Mouse (Mus musculus): ENCODE data around the gene Eddm3b. TPM values are rescaled to one million over a fixed set of nuclear protein-coding genes. Genes with fewer than 3 reads are reported as not detected.

Eddm3b gene
- not detected in 2 replicates for polyA plus RNA-seq (2012; ENCODE audit: insufficient read depth, insufficient read length, missing spikeins)

- Histone ChIP-seq H3K27ac (replicated peaks; ENCODE audit: low read depth, low read length) (no peak within 1 kb of the TSS), H3K4me3 (ENCODE audit: insufficient read depth, low read depth, low read length) (no peak within 1 kb of the TSS), H3K4me1 (ENCODE audit: control insufficient read depth, insufficient read depth, insufficient read length, low read length) (no peaks in the 10 kb centered on the region)
Observed at GRCm38 (mm10) chr14:51113916-51114560, at the start of gene Eddm3b. Gene Eddm3b (plus strand): TSS chr14:51114426.

- no peaks in the 10 kb centered on the region for H3K4me1 ChIP-seq (ENCODE audit: control insufficient read depth, insufficient read depth, insufficient read length, low read length)
- H3K27ac ChIP-seq (replicated peaks; ENCODE audit: low read depth, low read length): no peak overlapping the region
- H3K4me3 ChIP-seq (ENCODE audit: insufficient read depth, low read depth, low read length): no peak overlapping the region
Observed at GRCm38 (mm10) chr14:51068956-51069355, 45.3 kb upstream of the Eddm3b start.

- Histone ChIP-seq H3K27ac (replicated peaks; ENCODE audit: low read depth, low read length) (no peak overlapping the region), H3K4me1 (ENCODE audit: control insufficient read depth, insufficient read depth, insufficient read length, low read length) (no peaks in the 10 kb centered on the region), H3K4me3 (ENCODE audit: insufficient read depth, low read depth, low read length) (no peak overlapping the region)
Observed at GRCm38 (mm10) chr14:51069617-51070016, 44.6 kb upstream of the Eddm3b start.

- no peak within 1 kb of the TSS for H3K4me3 ChIP-seq (ENCODE audit: insufficient read depth, low read depth, low read length)
- H3K4me1 ChIP-seq (ENCODE audit: control insufficient read depth, insufficient read depth, insufficient read length, low read length): no peaks in the 10 kb centered on the region
- H3K27ac ChIP-seq (replicated peaks; ENCODE audit: low read depth, low read length): no peak within 1 kb of the TSS
Observed at GRCm38 (mm10) chr14:51074335-51074734, 39.9 kb upstream of the Eddm3b start, which contains the start of gene Olfr750. Gene Olfr750 (minus strand): TSS chr14:51074435.

GRCm38 (mm10) chr14:51079180-51079579 is 35.0 kb upstream of the Eddm3b start:
- Histone ChIP-seq H3K4me3 (ENCODE audit: insufficient read depth, low read depth, low read length) (no peak overlapping the region), H3K27ac (replicated peaks; ENCODE audit: low read depth, low read length) (no peak overlapping the region), H3K4me1 (ENCODE audit: control insufficient read depth, insufficient read depth, insufficient read length, low read length) (no peaks in the 10 kb centered on the region)

- no peak overlapping the region for H3K27ac ChIP-seq (replicated peaks; ENCODE audit: low read depth, low read length)
- no peaks in the 10 kb centered on the region for H3K4me1 ChIP-seq (ENCODE audit: control insufficient read depth, insufficient read depth, insufficient read length, low read length)
- H3K4me3 ChIP-seq (ENCODE audit: insufficient read depth, low read depth, low read length): no peak overlapping the region
Observed at GRCm38 (mm10) chr14:51081035-51081434, 33.2 kb upstream of the Eddm3b start.

- peak overlapping the region; percentile 70 for H3K4me3 ChIP-seq (ENCODE audit: insufficient read depth, low read depth, low read length)
- peak overlapping the region; percentile 32; the same call in 1 of the 2 replicates for H3K27ac ChIP-seq (replicated peaks; ENCODE audit: low read depth, low read length)
- no peaks in the 10 kb centered on the region for H3K4me1 ChIP-seq (ENCODE audit: control insufficient read depth, insufficient read depth, insufficient read length, low read length)
Observed at GRCm38 (mm10) chr14:51082599-51083581, 31.3 kb upstream of the Eddm3b start.

GRCm38 (mm10) chr14:51083805-51084204 is 30.4 kb upstream of the Eddm3b start:
- Histone ChIP-seq H3K4me3 (ENCODE audit: insufficient read depth, low read depth, low read length) (peak overlapping the region; percentile 70), H3K4me1 (ENCODE audit: control insufficient read depth, insufficient read depth, insufficient read length, low read length) (no peaks in the 10 kb centered on the region), H3K27ac (replicated peaks; ENCODE audit: low read depth, low read length) (no peak overlapping the region)

- Histone ChIP-seq H3K4me1 (ENCODE audit: control insufficient read depth, insufficient read depth, insufficient read length, low read length) (no peaks in the 10 kb centered on the region), H3K27ac (replicated peaks; ENCODE audit: low read depth, low read length) (no peak overlapping the region), H3K4me3 (ENCODE audit: insufficient read depth, low read depth, low read length) (no peak overlapping the region)
Observed at GRCm38 (mm10) chr14:51085086-51085485, 29.1 kb upstream of the Eddm3b start.

- Histone ChIP-seq H3K4me1 (ENCODE audit: control insufficient read depth, insufficient read depth, insufficient read length, low read length) (no peaks in the 10 kb centered on the region), H3K27ac (replicated peaks; ENCODE audit: low read depth, low read length) (no peak overlapping the region), H3K4me3 (ENCODE audit: insufficient read depth, low read depth, low read length) (no peak overlapping the region)
Observed at GRCm38 (mm10) chr14:51085911-51086310, 28.3 kb upstream of the Eddm3b start.

GRCm38 (mm10) chr14:51087762-51088161 is 26.5 kb upstream of the Eddm3b start:
- H3K4me1 ChIP-seq (ENCODE audit: control insufficient read depth, insufficient read depth, insufficient read length, low read length): no peaks in the 10 kb centered on the region
- H3K27ac ChIP-seq (replicated peaks; ENCODE audit: low read depth, low read length): no peak overlapping the region
- peak overlapping the region; percentile 74; the same call in 1 of the 2 replicates for H3K4me3 ChIP-seq (ENCODE audit: insufficient read depth, low read depth, low read length)

- Histone ChIP-seq H3K4me3 (ENCODE audit: insufficient read depth, low read depth, low read length) (peak overlapping the region; percentile 74), H3K27ac (replicated peaks; ENCODE audit: low read depth, low read length) (peak overlapping the region; percentile 35), H3K4me1 (ENCODE audit: control insufficient read depth, insufficient read depth, insufficient read length, low read length) (no peaks in the 10 kb centered on the region)
Observed at GRCm38 (mm10) chr14:51088166-51088969, 25.9 kb upstream of the Eddm3b start.

- peak overlapping the region; percentile 35 for H3K27ac ChIP-seq (replicated peaks; ENCODE audit: low read depth, low read length)
- no peaks in the 10 kb centered on the region for H3K4me1 ChIP-seq (ENCODE audit: control insufficient read depth, insufficient read depth, insufficient read length, low read length)
- peak overlapping the region; percentile 74 for H3K4me3 ChIP-seq (ENCODE audit: insufficient read depth, low read depth, low read length)
Observed at GRCm38 (mm10) chr14:51088970-51089673, 25.1 kb upstream of the Eddm3b start.

GRCm38 (mm10) chr14:51089674-51090076 is 24.6 kb upstream of the Eddm3b start:
- Histone ChIP-seq H3K4me1 (ENCODE audit: control insufficient read depth, insufficient read depth, insufficient read length, low read length) (no peaks in the 10 kb centered on the region), H3K4me3 (ENCODE audit: insufficient read depth, low read depth, low read length) (peak overlapping the region; percentile 74), H3K27ac (replicated peaks; ENCODE audit: low read depth, low read length) (peak overlapping the region; percentile 68; the same call in 1 of the 2 replicates)

Measured in brown adipose tissue, adult 24 weeks (tissue).